Mouse (Mus musculus): ENCODE results near the gene Laptm4a. TPM values are rescaled to one million over a fixed set of nuclear protein-coding genes. Genes with fewer than 3 reads are reported as not detected.

Gene Laptm4a
- polyA plus RNA-seq, 1 experiment from 2014 or later, result 196 TPM

- Histone ChIP-seq H3K9me3 (no peaks in the 10 kb centered on the region), H3K4me3 (no peak overlapping the region), H3K4me1 (replicated peaks) (peaks cover 9% of the 10 kb centered on the region; the same call in 1 of the 2 replicates), H3K9ac (no peak overlapping the region), H3K27me3 (no peaks in the 10 kb centered on the region), H3K27ac (replicated peaks) (no peak overlapping the region), H3K36me3 (no peaks in the 10 kb centered on the region), H3K4me2 (no peak overlapping the region)
- no peak for ATAC-seq (ENCODE audit: low FRiP score, low read depth)
- WGBS, result 21% methylated on average over 10 of the region's 10 CpGs
Measured at GRCm38 (mm10) chr12:8889117-8889665, 32.3 kb upstream of the Laptm4a start.

- H3K4me3 ChIP-seq, result no peak overlapping the region
- ATAC-seq (ENCODE audit: low FRiP score, low read depth), result no peak
- H3K4me2 ChIP-seq, result no peak overlapping the region
Measured at GRCm38 (mm10) chr12:8892876-8893532, 28.5 kb upstream of the Laptm4a start.

GRCm38 (mm10) chr12:8897140-8897539 is 24.3 kb upstream of the Laptm4a start:
- no peak overlapping the region for H3K4me2 ChIP-seq
- H3K36me3 ChIP-seq, result no peaks in the 10 kb centered on the region
- no peaks in the 10 kb centered on the region for H3K9me3 ChIP-seq
- no peak overlapping the region for H3K9ac ChIP-seq
- WGBS, result 71% methylated on average over 7 of the region's 7 CpGs
- H3K4me3 ChIP-seq, result no peak overlapping the region
- ATAC-seq (ENCODE audit: low FRiP score, low read depth), result no peak
- no peak overlapping the region for H3K27ac ChIP-seq (replicated peaks)
- peaks cover 9% of the 10 kb centered on the region for H3K4me1 ChIP-seq (replicated peaks)
- no peaks in the 10 kb centered on the region for H3K27me3 ChIP-seq

More at GRCm38 (mm10) chr12:8892876-8893532, 28.5 kb upstream of the Laptm4a start:
- no peaks in the 10 kb centered on the region for H3K9me3 ChIP-seq
- H3K27me3 ChIP-seq, result no peaks in the 10 kb centered on the region
- no peak overlapping the region for H3K9ac ChIP-seq
- no peak overlapping the region for H3K27ac ChIP-seq (replicated peaks)
- 60% methylated on average over 13 of the region's 21 CpGs for WGBS
- H3K36me3 ChIP-seq, result no peaks in the 10 kb centered on the region
- H3K4me1 ChIP-seq (replicated peaks), result no peaks in the 10 kb centered on the region

- Histone ChIP-seq H3K9ac (no peak overlapping the region), H3K9me3 (no peaks in the 10 kb centered on the region), H3K4me1 (replicated peaks) (peaks cover 9% of the 10 kb centered on the region), H3K27ac (replicated peaks) (0 out of 2 replicates have a peak overlapping the region, but pooled peaks have one; percentile 28), H3K27me3 (no peaks in the 10 kb centered on the region), H3K4me2 (no peak overlapping the region), H3K4me3 (no peak overlapping the region), H3K36me3 (no peaks in the 10 kb centered on the region)
- 34% methylated on average over 19 of the region's 19 CpGs for WGBS
- ATAC-seq (ENCODE audit: low FRiP score, low read depth), result 0 out of 2 replicates have a peak, but pooled peaks have one; percentile 38
Measured at GRCm38 (mm10) chr12:8898879-8899785, 22.3 kb upstream of the Laptm4a start.

- H3K4me3 ChIP-seq, result no peak overlapping the region
- H3K27me3 ChIP-seq, result no peaks in the 10 kb centered on the region
- H3K4me1 ChIP-seq (replicated peaks), result peaks cover 9% of the 10 kb centered on the region
- WGBS, result 18% methylated on average over 4 of the region's 4 CpGs
- no peak overlapping the region for H3K4me2 ChIP-seq
- H3K9me3 ChIP-seq, result no peaks in the 10 kb centered on the region
- no peak overlapping the region for H3K27ac ChIP-seq (replicated peaks)
- no peaks in the 10 kb centered on the region for H3K36me3 ChIP-seq
- no peak overlapping the region for H3K9ac ChIP-seq
- no peak for ATAC-seq (ENCODE audit: low FRiP score, low read depth)
Measured at GRCm38 (mm10) chr12:8900107-8900698, 21.3 kb upstream of the Laptm4a start.

- H3K4me1 ChIP-seq (replicated peaks), result peaks cover 9% of the 10 kb centered on the region
- H3K9ac ChIP-seq, result no peak overlapping the region
- no peak overlapping the region for H3K4me2 ChIP-seq
- no peaks in the 10 kb centered on the region for H3K27me3 ChIP-seq
- no peak overlapping the region for H3K27ac ChIP-seq (replicated peaks)
- WGBS, result 69% methylated on average over 5 of the region's 5 CpGs
- H3K9me3 ChIP-seq, result no peaks in the 10 kb centered on the region
- no peak overlapping the region for H3K4me3 ChIP-seq
- no peak for ATAC-seq (ENCODE audit: low FRiP score, low read depth)
- no peaks in the 10 kb centered on the region for H3K36me3 ChIP-seq
Measured at GRCm38 (mm10) chr12:8900919-8901663, 20.4 kb upstream of the Laptm4a start.

GRCm38 (mm10) chr12:8901934-8902333 is 19.5 kb upstream of the Laptm4a start:
- Histone ChIP-seq H3K27me3 (no peaks in the 10 kb centered on the region), H3K9me3 (no peaks in the 10 kb centered on the region), H3K4me1 (replicated peaks) (peaks cover 9% of the 10 kb centered on the region), H3K4me2 (no peak overlapping the region), H3K27ac (replicated peaks) (no peak overlapping the region), H3K9ac (no peak overlapping the region), H3K4me3 (no peak overlapping the region), H3K36me3 (no peaks in the 10 kb centered on the region)
- 25% methylated on average over 2 of the region's 2 CpGs for WGBS
- ATAC-seq (ENCODE audit: low FRiP score, low read depth), result no peak

- H3K9me3 ChIP-seq, result no peaks in the 10 kb centered on the region
- peaks cover 9% of the 10 kb centered on the region for H3K4me1 ChIP-seq (replicated peaks)
- H3K27me3 ChIP-seq, result no peaks in the 10 kb centered on the region
- no peak for ATAC-seq (ENCODE audit: low FRiP score, low read depth)
- H3K4me2 ChIP-seq, result no peak overlapping the region
- H3K36me3 ChIP-seq, result no peaks in the 10 kb centered on the region
- H3K4me3 ChIP-seq, result no peak overlapping the region
- WGBS, result 39% methylated on average over 3 of the region's 3 CpGs
- H3K27ac ChIP-seq (replicated peaks), result no peak overlapping the region
- no peak overlapping the region for H3K9ac ChIP-seq
Measured at GRCm38 (mm10) chr12:8902479-8902878, 19.0 kb upstream of the Laptm4a start.

- no peak overlapping the region for H3K4me3 ChIP-seq
- H3K27ac ChIP-seq (replicated peaks), result peak overlapping the region; percentile 40
- H3K36me3 ChIP-seq, result no peaks in the 10 kb centered on the region
- WGBS, result 6% methylated on average over 16 of the region's 16 CpGs
- ATAC-seq (ENCODE audit: low FRiP score, low read depth), result peak; percentile 73
- no peaks in the 10 kb centered on the region for H3K9me3 ChIP-seq
- 0 out of 2 replicates have a peak overlapping the region, but pooled peaks have one; percentile 7 for H3K4me2 ChIP-seq
- H3K9ac ChIP-seq, result no peak overlapping the region
- H3K27me3 ChIP-seq, result no peaks in the 10 kb centered on the region
- H3K4me1 ChIP-seq (replicated peaks), result peaks cover 24% of the 10 kb centered on the region
Measured at GRCm38 (mm10) chr12:8912860-8913685, 8.4 kb upstream of the Laptm4a start.

GRCm38 (mm10) chr12:8913701-8914340 is 7.6 kb upstream of the Laptm4a start:
- 58% methylated on average over 9 of the region's 9 CpGs for WGBS

More at GRCm38 (mm10) chr12:8913701-8914340, 7.6 kb upstream of the Laptm4a start:
- Histone ChIP-seq H3K4me2 (no peak overlapping the region), H3K9ac (no peak overlapping the region), H3K4me3 (no peak overlapping the region), H3K9me3 (no peaks in the 10 kb centered on the region), H3K27ac (replicated peaks) (peak overlapping the region; percentile 40), H3K27me3 (no peaks in the 10 kb centered on the region), H3K36me3 (no peaks in the 10 kb centered on the region), H3K4me1 (replicated peaks) (peaks cover 24% of the 10 kb centered on the region)
- no peak; the same call in 1 of the 2 replicates for ATAC-seq (ENCODE audit: low FRiP score, low read depth)

Measured in hindbrain, embryonic 15.5 days (tissue).